22 mouse cellular contexts compared by ENCODE assay signal in the genomic region with DNA sequence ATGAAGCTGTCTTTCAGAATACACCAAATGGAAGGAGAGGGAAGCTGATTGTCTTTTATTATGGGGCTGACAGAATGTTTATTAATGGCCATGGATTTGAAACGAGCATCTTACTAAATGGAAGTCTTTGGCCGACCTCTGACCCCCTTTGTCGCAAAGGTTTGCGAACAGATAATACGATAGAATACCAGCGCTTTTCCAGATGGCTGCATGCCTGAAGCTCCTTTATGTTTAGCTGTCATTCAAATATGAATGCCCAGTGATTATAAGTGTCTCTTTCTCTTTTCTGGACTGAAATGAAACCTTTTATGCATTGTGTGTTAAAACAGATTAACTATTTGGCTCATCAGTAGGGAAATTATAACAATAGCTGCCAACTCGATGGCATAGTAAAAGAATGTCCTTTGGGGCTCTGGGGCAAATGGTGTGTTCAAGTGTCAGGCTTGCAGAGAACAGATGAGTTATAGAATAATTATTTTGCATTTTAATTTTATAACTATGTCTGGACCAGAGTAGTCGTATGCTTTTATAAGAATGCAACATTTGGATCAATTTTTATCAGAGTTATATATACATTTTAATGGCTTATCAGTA. TPM values are rescaled to one million over a fixed set of nuclear protein-coding genes. Genes with fewer than 3 reads are reported as not detected.
A peak's percentile ranks its signal among the peaks of the same experiment; 100 is the strongest.
DNase-seq lines count a peak whose midpoint lies in the region; ATAC-seq and TF ChIP-seq lines count a peak whose summit lies in the region.
"Had no signal": no experiment of that assay in that cellular context is flagged by ENCODE, and none has a peak within 500 bp of the region (broad histone marks: within the 10 kb centered on the region; RNA-seq: fewer than 3 reads in every experiment).

No protein-coding gene starts in this region.

- DNase-seq in midbrain, embryonic 10.5 days (ENCODE audit: low spot score) = peak; percentile 30
- DNase-seq in midbrain, postnatal 0 days (ENCODE audit: low spot score) = no peak
- DNase-seq in embryo, embryonic 10 days (ENCODE audit: low spot score) = peak; percentile 80
- peak; percentile 63 for DNase-seq in embryonic facial prominence, embryonic 14.5 days (ENCODE audit: low spot score)
- peak; percentile 79 for DNase-seq in mesoderm, embryonic 11.5 days (ENCODE audit: low read depth, low spot score)
- DNase-seq in liver, postnatal 0 days = no peak
- no peak for DNase-seq in gastrocnemius, postnatal 25 days
- DNase-seq: cerebellum, adult 8-10 months; heart, adult 18-20 months; kidney, adult 11 months; lung, adult 2 months; lung, postnatal 36 days; right cerebral cortex, postnatal 14 days; spleen, adult 18-20 months; thymus, postnatal 36 days had no signal

- WGBS in midbrain, embryonic 10.5 days = 20% methylated on average over 8 of the region's 8 CpGs
- 23% methylated on average over 8 of the region's 8 CpGs for WGBS in midbrain, postnatal 0 days
- WGBS in embryonic facial prominence, embryonic 14.5 days = 47% methylated on average over 8 of the region's 8 CpGs
- 72% methylated on average over 8 of the region's 8 CpGs for WGBS in liver, postnatal 0 days (ENCODE audit: insufficient replicate concordance)
- WGBS in intestine, embryonic 16.5 days = 52% methylated on average over 8 of the region's 8 CpGs

- H3K9me3 ChIP-seq in midbrain, embryonic 10.5 days (replicated peaks) = no peaks in the 10 kb centered on the region
- H3K9me3 ChIP-seq in midbrain, postnatal 0 days (ENCODE audit: low read length) = no peaks in the 10 kb centered on the region
- H3K9me3 ChIP-seq in embryonic facial prominence, embryonic 14.5 days (ENCODE audit: control insufficient read depth, low read length) = no peaks in the 10 kb centered on the region
- no peaks in the 10 kb centered on the region for H3K9me3 ChIP-seq in liver, postnatal 0 days (ENCODE audit: low read length)
- no peaks in the 10 kb centered on the region for H3K9me3 ChIP-seq in intestine, embryonic 16.5 days (ENCODE audit: control insufficient read depth, low read length)
- H3K9me3 ChIP-seq: heart, embryonic 13.5 days; hindbrain, embryonic 15.5 days had no signal

- no peak overlapping the region for H3K4me2 ChIP-seq in midbrain, postnatal 0 days (ENCODE audit: low read depth, low read length, poor library complexity, severe bottlenecking)
- H3K4me2 ChIP-seq in embryonic facial prominence, embryonic 14.5 days (ENCODE audit: low read depth, low read length) = no peak overlapping the region
- no peak overlapping the region for H3K4me2 ChIP-seq in liver, postnatal 0 days (ENCODE audit: low read depth, low read length)
- no peak overlapping the region for H3K4me2 ChIP-seq in intestine, embryonic 16.5 days (ENCODE audit: low read depth, low read length)
- H3K4me2 ChIP-seq: heart, embryonic 13.5 days; hindbrain, embryonic 15.5 days; liver, embryonic 11.5 days had no signal

- H3K36me3 ChIP-seq in midbrain, embryonic 10.5 days = no peaks in the 10 kb centered on the region
- H3K36me3 ChIP-seq in midbrain, postnatal 0 days (ENCODE audit: insufficient read depth, low read length) = no peaks in the 10 kb centered on the region
- no peaks in the 10 kb centered on the region for H3K36me3 ChIP-seq in embryonic facial prominence, embryonic 14.5 days (ENCODE audit: control insufficient read depth, insufficient read depth, low read length)
- H3K36me3 ChIP-seq in liver, postnatal 0 days (replicated peaks; ENCODE audit: insufficient read depth, low read length) = no peaks in the 10 kb centered on the region
- H3K36me3 ChIP-seq in intestine, embryonic 16.5 days (ENCODE audit: control insufficient read depth, insufficient read depth, low read length) = no peaks in the 10 kb centered on the region
- H3K36me3 ChIP-seq: heart, embryonic 13.5 days; hindbrain, embryonic 15.5 days had no signal

- no peak overlapping the region for H3K9ac ChIP-seq in midbrain, postnatal 0 days (replicated peaks; ENCODE audit: low read length, poor library complexity, severe bottlenecking)
- H3K9ac ChIP-seq in embryonic facial prominence, embryonic 14.5 days (ENCODE audit: low read depth, low read length) = no peak overlapping the region
- no peak overlapping the region for H3K9ac ChIP-seq in liver, postnatal 0 days (replicated peaks)
- no peak overlapping the region for H3K9ac ChIP-seq in intestine, embryonic 16.5 days (ENCODE audit: low read depth, low read length)
- H3K9ac ChIP-seq: heart, embryonic 13.5 days; hindbrain, embryonic 15.5 days had no signal

- no peak for TF ChIP-seq CTCF in midbrain, postnatal 0 days (IDR thresholded peaks at IDR 0.05)
- no peak for TF ChIP-seq CTCF in liver, postnatal 0 days (IDR thresholded peaks at IDR 0.05; ENCODE audit: low read depth)

- H3K27ac ChIP-seq in midbrain, embryonic 10.5 days (replicated peaks) = no peak overlapping the region
- no peak overlapping the region for H3K27ac ChIP-seq in midbrain, postnatal 0 days (ENCODE audit: low read depth, low read length)
- no peak overlapping the region for H3K27ac ChIP-seq in embryonic facial prominence, embryonic 14.5 days (replicated peaks; ENCODE audit: low read depth, low read length)
- no peak overlapping the region for H3K27ac ChIP-seq in liver, postnatal 0 days (ENCODE audit: low read depth)
- H3K27ac ChIP-seq in intestine, embryonic 16.5 days (ENCODE audit: low read length) = no peak overlapping the region
- H3K27ac ChIP-seq: heart, embryonic 13.5 days; hindbrain, embryonic 15.5 days; kidney, postnatal 0 days had no signal

- no peak overlapping the region for H3K4me3 ChIP-seq in midbrain, embryonic 10.5 days
- H3K4me3 ChIP-seq in midbrain, postnatal 0 days (ENCODE audit: low read depth, low read length) = no peak overlapping the region
- no peak overlapping the region for H3K4me3 ChIP-seq in embryonic facial prominence, embryonic 14.5 days (ENCODE audit: low read depth, low read length)
- no peak overlapping the region for H3K4me3 ChIP-seq in liver, postnatal 0 days (ENCODE audit: low read depth, low read length)
- no peak overlapping the region for H3K4me3 ChIP-seq in intestine, embryonic 16.5 days (ENCODE audit: low read length)
- H3K4me3 ChIP-seq: heart, embryonic 13.5 days; hindbrain, embryonic 15.5 days had no signal

- peaks cover 67% of the 10 kb centered on the region for H3K27me3 ChIP-seq in midbrain, embryonic 10.5 days (ENCODE audit: low read depth, poor library complexity, severe bottlenecking)
- no peaks in the 10 kb centered on the region for H3K27me3 ChIP-seq in midbrain, postnatal 0 days (ENCODE audit: insufficient read depth, low read length)
- no peaks in the 10 kb centered on the region for H3K27me3 ChIP-seq in embryonic facial prominence, embryonic 14.5 days (replicated peaks; ENCODE audit: control insufficient read depth, insufficient read depth, low read length)
- H3K27me3 ChIP-seq in liver, postnatal 0 days (ENCODE audit: insufficient read depth, low read length) = no peaks in the 10 kb centered on the region
- no peaks in the 10 kb centered on the region for H3K27me3 ChIP-seq in intestine, embryonic 16.5 days (replicated peaks; ENCODE audit: control insufficient read depth, insufficient read depth, low read length)
- H3K27me3 ChIP-seq: CH12.LX; heart, embryonic 13.5 days; hindbrain, embryonic 15.5 days had no signal

- no peak for TF ChIP-seq EP300 in liver, postnatal 0 days (IDR thresholded peaks at IDR 0.05; ENCODE audit: low read depth)

- peaks cover 47% of the 10 kb centered on the region for H3K4me1 ChIP-seq in midbrain, embryonic 10.5 days
- no peaks in the 10 kb centered on the region for H3K4me1 ChIP-seq in midbrain, postnatal 0 days (ENCODE audit: insufficient read depth, low read length)
- no peaks in the 10 kb centered on the region for H3K4me1 ChIP-seq in embryonic facial prominence, embryonic 14.5 days (ENCODE audit: control insufficient read depth, insufficient read depth, low read length)
- no peaks in the 10 kb centered on the region for H3K4me1 ChIP-seq in liver, postnatal 0 days (ENCODE audit: insufficient read depth)
- peaks cover 8% of the 10 kb centered on the region for H3K4me1 ChIP-seq in intestine, embryonic 16.5 days (ENCODE audit: control insufficient read depth, insufficient read depth, low read length)
- H3K4me1 ChIP-seq: hindbrain, embryonic 15.5 days had no signal

- no peak for ATAC-seq in midbrain, postnatal 0 days (ENCODE audit: low FRiP score)
- no peak; the same call in 1 of the 2 replicates for ATAC-seq in embryonic facial prominence, embryonic 14.5 days (ENCODE audit: low read depth)
- no peak for ATAC-seq in liver, postnatal 0 days
- no peak for ATAC-seq in intestine, embryonic 16.5 days

RNA-seq across cellular contexts. Expression of a gene that starts 46.7 kb away (rescaled TPM):
- 8.2 and 9.7 TPM in 2 replicates for polyA plus RNA-seq in midbrain, embryonic 10.5 days (2016; fragmentation: Nextera tagmentation; extraction: Ambion mirVana)
- total RNA-seq in midbrain, postnatal 0 days (2014; rRNA removed) = 5.3 and 7.4 TPM in 2 replicates
- polyA plus RNA-seq in midbrain, postnatal 0 days (2015; fragmentation: Nextera tagmentation; extraction: Ambion mirVana) = 5.3 and 7.0 TPM in 2 replicates
- 17.6 and 21.1 TPM in 2 replicates for polyA plus RNA-seq in embryonic facial prominence, embryonic 14.5 days (2014; fragmentation: Nextera tagmentation; extraction: Ambion mirVana)
- polyA plus RNA-seq in liver, postnatal 0 days (2015; fragmentation: Nextera tagmentation; extraction: Ambion mirVana) = 2.8 and 3.3 TPM in 2 replicates
- total RNA-seq in gastrocnemius, postnatal 25 days (2021) = 1 to 10 TPM; 5.6 to 7.0 TPM
- polyA plus RNA-seq in intestine, embryonic 16.5 days (2015; fragmentation: Nextera tagmentation; extraction: Ambion mirVana) = 20.2 and 22.3 TPM in 2 replicates
- total RNA-seq: MEL had no signal

Comparison
In these comparisons a context has a peak if more than half of its experiments do, and no peak if none do; other contexts are left out.
1. DNase-seq: peak in midbrain, embryonic 10.5 days (single experiment), embryo, embryonic 10 days (single experiment), embryonic facial prominence, embryonic 14.5 days (single experiment) and mesoderm, embryonic 11.5 days (single experiment); none in midbrain, postnatal 0 days (single experiment), liver, postnatal 0 days (single experiment) and gastrocnemius, postnatal 25 days (single experiment).